Mouse (Mus musculus): ENCODE measurements at regions not wholly inside any gene's neighbourhood (a gene's known extent, or its start where the extent isn't known, plus 50 kb on each side); places are given as distances from the start of the nearest gene placed in this dataset.
A peak's percentile ranks its signal among the peaks of the same experiment; 100 is the strongest.

DNA sequence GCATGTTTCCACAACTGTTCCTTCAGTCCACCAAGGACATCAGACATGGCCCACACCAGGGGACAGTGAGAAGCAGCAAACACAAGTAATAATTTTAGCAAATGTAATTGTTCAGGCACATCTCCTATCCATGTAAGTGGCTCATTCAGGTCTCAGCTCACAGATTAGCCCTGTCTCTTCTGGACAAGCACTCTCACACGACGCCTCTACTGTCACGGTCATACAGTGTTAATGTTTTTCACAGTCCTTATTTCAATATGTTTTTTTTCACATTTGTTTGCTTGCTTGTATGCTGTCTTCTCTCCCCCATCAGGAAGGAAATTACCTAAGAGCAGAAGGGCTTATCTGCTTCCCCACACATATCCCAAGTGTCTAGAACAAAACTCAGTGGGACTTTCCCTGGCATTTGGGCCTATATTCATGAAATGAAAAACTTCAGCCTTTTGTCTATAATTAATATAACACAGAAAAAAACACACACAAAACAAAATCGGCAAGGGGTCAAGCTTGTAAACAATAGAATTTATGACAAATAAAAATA is 299.5 kb downstream of the Icos start:
- no peak for DNase-seq

DNA sequence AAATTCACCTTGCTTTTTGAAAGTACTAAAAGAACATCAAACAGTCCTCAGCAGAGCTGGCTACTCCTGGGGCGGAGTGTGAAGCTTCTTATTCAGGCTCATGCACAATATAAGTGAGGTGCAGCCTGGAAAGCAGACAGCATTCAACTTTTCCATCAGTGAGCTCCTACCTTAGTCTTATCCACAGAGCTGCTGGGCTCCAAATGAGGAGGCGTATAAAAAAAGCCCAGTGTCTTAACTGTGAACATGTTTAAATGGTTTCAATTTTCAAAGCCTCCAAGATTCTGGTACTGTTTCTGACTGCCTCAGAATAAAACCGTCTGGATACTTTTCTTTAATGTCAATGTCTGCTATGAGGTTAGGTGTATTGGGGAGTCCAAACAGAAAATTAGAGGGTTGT is 310.5 kb downstream of the Icos start:
- no peak for DNase-seq

DNA sequence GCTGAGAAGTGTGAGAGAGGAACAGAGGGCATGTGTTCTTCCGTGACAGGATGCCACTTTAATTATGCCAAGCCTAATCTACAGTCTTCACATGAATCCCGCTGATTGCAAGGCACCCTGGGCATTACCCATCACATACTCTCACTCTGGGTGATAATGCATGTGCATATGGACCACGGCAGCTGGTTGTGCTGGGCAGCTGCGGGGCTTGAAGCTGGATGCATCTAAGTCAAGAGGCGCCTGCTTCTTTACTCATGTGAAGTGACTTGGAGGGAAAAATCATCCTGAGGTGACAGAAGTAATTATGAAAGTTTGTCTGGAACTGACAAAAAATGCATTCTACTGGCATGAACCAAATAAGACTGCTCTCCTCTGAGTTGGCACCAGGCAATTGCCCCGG is 311.2 kb downstream of the Icos start:
- DNase-seq = no peak

DNA sequence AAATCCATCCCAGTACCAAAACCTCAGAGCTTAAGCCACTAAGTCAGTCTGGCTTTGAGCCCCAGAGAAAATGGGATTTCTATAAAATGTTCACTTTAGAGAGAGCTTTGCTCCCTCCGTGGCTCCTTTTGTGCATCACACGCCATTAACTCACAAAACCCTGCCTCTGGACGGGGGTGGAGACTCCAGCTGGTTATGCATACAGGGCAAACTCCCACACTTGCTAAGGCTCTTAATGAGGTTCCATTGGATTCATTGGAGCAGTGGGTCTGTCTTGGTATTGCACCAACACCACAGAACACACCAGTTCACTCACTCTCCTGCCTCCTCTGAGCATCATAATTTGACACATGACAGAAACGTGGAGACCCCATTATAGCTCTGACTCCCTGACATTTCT is 311.8 kb downstream of the Icos start:
- no peak for DNase-seq

DNA sequence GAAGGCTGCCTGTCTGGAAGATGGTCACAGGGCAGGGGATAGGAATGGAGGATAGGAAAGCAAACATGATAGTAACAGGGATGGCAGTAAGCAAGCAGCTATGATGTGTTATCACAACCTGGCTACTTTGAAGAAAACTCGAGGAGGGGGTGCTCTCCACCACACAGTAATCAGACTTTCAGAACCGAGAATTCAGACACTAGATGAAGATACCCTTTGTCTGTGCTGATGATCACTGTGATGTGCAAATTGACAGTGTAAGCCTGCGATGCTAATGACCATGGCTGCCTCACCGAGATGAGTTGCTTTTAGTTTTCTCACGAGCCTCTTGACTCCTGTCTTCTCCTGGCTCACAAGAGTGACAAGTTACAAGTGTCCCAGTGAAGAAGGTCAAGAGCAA is 315.4 kb downstream of the Icos start:
- DNase-seq = no peak

DNA sequence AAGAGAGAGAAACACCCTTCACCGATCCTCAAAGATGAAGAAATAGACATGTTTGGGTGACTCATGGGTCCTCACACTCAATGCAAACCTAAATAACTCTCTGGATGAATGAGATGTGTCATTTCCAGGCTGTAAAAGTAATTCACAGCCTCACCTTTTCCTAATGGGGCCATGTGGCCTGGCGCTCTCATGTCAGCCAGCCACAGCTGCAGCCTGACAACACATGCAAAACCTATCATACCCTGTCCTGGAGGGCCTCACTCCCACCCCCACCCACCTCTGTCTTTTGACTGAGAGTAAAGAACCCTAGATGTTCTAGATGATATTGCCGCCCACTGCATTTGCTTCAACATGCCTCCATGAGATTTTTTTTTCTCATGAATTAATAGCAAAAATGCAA is 317.5 kb downstream of the Icos start:
- no peak for DNase-seq

DNA sequence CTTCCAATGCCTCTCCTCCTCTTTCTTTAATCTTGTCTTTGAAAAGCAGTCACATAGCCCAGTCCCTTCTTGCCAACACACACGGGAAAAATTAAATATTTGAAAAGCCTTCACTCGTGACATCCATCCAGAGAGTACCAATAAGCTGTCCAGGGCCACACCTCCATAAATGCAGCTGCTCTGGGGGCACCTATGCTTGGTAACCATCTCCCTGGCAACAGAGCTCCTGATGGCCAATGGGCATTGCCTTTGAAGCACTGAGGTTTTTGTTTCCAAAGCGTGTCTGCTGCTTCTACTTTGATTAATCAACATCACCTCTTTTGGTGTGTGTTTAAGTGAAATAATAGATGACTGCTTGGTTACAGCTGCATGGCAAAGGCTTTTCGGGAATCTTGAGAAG is 319.1 kb downstream of the Icos start:
- no peak for DNase-seq

DNA sequence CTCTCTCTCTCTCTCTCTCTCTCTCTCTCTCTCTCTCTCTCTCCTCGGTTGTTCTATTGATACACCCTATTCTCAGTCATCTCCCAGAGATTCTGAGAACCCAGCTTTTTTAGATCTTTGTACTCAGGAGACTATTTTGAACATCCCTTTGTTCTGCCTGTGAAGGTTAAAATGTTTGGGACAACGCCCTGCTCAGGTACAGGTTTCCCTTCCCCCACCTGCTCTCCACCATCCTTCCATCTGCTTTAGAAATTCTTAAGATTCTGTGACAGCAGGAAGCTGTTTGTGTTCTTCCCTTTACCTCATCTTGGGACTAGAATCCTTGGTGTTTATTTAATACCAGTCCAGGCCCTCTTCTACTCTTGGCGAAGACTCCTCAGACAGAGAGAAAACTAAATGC is 319.6 kb downstream of the Icos start:
- no peak for DNase-seq

DNA sequence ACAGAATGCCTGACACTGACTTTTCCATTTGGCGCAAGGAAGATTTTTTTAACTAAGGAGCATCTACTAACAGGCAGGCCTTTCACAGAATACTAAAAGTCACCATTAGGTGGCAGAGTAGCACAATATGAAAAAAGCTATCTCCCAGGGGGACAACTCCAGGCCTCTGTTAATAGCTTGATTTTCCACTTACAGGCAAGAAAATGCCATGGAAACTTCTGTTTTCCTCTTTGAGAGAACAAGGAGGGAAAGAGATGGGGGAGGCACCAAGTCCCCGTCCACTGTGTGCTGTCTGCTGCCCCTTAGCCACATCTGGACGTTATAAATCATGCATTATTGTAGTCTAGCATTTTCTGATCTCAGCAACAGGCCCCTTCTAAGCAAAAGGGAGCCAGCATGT is 320.3 kb downstream of the Icos start:
- peak; percentile 75 to 84 for DNase-seq

DNA sequence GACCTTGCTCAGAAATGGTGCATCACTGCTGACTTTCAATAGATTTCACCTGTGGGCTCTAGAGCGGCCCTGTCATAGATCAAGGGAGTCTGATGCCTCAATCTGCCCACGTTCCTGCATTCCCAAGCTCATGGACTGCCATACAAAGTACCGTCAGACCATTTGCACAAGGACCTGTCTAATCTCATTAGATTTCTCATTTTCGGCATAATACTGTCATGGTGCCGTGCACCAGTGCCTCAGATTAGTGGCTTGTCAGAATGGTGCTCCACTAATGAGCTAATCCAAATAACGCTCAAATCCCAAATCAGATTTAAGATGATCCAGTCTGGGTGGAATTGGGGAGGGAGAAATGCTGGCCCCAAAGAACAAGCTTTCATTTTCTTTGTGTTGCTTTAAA is 321.1 kb downstream of the Icos start:
- no peak for DNase-seq

DNA sequence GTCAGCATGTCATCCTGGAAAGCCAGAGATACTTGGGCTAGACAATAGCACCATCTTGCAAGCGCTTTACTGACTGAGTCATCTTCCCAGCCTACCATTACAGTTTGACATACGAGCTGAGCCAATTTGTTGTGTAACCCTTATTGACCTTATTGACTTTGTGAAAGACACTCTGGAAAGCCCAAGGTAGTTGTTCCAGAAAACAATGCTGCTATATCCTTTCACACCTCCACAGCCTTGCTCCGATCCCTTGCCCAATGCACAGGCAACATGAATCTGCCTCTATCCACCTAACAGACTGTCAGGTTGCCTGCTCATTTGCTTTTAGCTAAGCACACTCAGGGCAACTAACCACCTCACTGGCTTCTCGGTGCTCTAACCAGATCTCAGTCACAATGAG is 322.8 kb downstream of the Icos start:
- no peak for DNase-seq

DNA sequence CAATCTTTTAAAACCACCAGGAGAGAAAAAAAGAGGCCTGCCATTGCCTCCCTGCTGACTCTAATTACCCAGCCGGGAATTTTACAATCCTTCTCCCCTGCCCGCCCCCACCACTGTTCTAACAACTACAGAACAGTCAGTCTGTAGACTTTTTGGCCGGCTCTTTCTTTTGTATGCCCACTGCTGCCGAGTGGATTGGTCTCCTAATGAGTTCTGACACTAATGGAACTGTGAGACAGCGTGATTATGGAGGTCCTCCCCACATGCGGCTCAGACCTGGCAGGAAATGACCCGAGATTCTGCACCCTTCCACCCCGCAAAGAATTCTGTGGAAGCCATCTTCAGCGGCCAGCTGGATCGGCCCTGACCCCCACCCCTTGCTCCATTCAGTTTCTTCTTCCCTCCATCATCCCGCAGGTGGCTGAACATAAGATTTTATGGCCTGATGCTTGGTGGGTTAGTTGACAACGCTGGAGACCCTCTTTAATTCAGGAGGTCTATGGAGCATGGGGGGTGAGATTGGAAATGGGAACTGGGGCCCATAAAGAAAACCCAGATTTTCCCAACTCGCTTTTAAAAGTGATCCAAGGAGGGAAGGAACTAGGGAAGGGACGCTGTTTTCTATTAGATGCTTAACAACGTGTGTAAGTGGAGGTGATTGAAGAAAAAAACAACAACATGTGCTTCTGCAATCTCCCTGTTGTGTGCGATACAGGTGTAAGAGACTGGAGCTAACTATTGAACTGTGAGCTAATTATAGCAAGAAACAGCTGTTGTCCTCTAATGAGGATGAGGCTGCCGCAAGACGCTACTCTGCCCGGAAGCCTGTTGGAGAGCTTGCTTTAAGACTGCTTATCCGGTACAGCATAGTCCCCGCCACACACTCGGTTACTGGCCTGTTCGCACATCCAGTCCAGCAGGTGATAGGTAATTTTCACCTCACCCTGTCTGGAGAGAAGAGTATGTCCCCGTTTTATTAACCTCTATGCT is 323.6 kb downstream of the Icos start:
- peak in 1 of 2 experiments; percentile 37 for DNase-seq

DNA sequence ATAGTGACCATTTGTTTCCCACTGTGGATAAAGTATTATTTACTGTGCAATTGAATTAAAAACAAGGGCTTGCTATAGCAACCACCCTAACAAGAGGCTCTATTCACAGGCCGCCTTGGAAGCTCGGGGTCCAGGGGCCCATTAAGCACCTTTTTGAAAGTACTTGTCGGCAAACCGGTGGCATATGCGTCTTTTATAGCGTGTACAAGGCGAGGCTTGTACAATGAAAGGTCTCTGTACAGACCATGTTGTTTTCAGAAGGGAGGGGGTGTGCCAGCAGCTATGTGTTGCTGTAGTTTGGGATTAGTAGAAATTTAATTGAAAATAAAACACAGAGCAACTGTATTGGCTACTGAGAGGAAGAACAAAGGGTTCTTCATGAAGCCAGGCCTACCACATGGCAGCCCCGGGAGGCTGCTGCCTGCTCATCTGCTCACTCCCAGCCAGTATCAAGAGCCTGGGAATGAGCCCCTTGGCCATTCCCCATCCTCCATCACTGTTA is 324.9 kb downstream of the Icos start:
- DNase-seq = peak in 1 of 2 experiments; percentile 34

DNA sequence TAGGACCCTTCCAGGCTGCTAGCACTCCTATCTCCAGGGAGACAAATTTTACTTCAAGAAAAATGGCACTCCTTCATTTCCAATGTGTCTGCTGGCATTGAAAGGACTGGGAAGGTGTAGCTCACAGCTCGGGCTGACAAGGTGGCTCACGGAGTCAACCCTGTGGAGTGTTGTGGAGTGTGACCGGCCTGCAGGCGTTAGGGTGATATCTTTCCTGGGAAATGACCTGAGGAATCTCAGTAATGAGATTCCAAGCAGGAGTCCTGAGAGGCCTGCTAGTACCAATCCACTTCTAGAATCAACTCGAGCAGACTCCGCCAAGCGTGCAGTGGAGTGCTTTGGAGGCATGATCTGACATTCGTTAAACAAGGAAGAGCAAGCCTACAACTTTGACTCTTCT is 328.6 kb downstream of the Icos start:
- DNase-seq = no peak

DNA sequence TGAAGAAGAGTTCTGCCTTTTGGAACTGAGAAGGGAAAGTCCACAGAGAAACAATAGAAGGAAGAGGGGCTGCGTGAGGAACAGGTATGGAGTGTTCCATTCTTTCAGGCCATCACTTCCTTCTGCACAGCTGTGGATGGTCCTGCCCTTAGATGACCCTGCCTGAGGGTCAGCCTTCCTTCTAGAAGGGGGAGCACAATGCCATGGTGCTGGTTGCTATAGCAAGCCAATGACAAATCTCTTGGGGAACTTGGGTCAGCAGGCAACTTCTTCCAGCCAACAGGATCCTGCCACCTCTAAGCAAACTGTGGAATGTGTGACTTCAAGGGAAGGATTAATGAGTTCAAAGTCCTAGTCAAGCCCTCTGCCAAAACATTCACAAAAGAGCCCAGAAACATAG is 329.1 kb upstream of the Pard3b start:
- DNase-seq = no peak

DNA sequence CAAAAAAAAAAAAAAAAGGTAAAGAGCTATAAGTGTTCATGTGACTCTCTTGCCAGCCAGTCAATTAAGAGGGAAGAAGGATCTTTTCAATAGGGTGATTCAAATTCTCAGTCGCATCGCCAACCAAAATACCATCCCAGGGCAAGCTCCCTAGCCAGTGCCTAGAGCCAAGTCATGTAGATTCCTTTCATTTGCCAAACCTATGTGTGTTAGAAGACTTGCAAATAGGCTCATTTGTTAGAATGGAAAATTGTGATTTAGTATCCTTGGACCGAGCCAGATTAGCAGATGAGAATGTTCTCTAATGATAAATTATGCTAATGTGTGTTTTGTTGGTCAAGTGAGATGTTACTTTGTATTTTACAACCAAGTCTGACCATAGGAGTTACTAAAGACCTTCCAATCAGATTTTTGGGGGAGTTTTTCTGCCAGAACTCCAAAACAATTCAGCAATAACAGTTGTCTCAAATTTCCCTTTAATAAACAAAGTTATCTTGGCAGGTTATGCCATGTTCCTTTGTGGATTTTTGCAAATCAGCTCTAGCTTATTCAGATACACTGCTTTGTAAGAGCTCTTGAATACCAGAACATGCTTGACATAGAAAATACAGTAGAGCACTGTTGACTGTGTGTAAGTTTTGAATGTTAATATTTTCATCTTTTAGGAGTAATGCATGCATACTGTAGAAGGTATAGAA is 328.4 kb upstream of the Pard3b start:
- DNase-seq = no peak

DNA sequence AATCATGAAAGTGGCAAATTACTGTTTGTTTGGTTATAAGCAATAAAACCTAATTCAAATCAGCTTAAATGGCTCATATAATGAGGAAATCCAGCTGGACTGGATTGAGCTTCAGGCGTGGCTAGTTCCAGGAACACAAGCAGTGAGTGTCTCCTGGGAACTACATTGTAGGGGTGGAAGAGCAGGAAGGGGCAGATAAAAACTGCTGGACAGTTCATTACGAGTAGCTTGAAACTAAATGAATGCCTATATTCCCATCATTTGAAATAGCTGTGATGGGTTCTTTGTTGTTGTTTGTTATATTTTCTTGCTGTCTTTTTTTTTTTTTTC is 327.9 kb upstream of the Pard3b start:
- no peak for DNase-seq

DNA sequence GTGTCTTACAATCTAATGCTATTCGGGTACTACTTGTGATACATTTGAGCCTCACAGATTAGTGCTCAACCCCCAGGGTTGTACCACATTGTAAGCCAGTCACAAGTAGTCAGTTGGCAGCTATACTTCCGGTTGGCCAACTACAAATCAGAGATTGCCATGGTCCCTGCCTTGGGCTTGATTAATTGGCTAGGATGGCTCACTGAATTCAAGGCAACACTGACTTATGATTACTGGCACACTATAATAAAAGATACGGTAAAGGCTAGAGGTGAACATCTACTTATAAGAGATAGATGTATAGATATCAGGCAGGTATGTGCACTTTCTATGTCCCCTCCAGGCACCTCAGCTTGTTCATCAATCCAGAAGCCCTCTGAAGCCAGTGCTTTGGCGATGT is 325.4 kb upstream of the Pard3b start:
- no peak for DNase-seq

DNA sequence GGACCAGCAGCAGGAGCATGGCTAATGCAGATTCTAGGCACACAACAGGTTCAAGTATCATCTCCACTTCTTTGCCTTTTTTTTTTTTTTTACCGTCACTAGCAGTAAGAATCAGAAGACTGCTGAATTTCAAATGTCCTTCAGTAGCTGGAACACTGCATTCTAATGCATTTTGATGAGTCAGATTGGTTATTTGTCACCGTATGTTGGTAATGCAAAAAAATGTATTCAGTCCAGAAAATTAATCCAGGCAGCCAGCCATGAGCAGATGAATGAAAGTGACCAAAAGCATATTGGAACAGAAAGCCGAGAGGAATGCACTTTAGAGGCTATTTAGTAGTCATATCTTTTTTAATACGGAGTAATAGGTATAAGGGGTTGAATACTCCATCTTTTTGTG is 322.4 kb upstream of the Pard3b start:
- DNase-seq = no peak

DNA sequence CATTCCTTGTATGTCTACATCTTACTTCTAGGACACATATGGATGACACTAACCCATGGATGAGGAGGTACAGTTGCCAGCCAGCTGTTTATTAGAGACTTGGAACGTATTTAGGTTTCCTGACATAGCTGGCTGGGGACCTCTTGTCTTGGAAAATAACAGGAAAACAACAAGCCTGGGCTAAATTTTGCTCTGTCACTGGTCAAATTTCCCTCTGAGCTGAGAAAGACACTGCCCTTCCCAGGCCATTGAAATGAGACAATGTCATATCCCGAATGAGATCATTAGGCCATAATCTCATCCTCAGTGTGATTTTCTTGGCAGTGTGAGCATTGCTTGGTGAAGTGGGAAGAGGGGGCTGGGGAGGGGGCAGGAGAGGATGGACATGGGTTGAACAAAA is 321.9 kb upstream of the Pard3b start:
- no peak for DNase-seq

DNA sequence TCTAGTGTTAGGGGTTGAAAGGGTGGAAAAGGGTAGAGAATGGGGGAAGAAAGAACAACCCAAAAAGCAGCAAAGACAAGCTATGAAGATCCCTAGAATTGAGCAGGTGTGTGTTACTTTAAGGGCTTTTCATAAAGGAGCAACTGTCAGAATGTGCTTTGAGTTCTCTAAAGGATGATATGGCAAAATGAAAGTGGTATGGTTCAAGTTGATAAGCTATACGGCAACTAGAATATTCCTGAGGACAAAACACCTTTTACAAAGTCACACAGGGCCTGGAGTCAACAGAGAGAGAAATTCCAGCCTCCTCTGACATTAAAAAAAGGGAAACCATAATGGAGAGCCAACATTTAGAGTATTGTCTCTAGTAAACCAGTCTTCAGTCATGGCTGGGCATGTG is 320.6 kb upstream of the Pard3b start:
- no peak for DNase-seq

DNA sequence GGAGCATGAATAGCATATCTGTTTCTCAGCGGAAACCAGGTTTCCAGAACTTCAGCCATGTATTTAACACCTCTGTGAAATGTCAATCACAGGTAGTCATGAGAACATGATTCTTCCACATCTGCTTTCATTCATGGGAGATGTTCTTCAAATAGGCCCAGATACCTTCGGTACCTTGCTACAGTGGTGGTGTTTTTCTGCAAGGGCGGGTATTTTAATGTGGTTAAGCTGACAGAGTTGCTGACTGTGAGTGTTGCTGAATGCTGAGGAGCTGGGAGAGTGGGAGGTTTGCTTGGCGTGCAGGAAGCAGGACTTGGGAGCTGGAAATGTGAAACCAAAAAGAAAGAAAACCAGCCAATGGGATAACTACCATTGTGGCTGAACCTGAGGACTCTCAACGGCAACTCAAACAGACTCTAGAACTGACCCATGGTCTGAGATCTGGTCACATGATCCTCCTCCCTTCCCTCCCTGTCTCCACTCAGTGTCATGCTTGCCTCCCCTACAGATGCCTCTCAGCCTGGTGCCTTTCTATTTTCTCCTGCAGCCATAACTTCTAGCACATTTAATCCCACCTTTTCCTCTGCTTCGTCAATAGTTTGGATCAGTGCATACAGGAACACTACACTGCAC is 317.0 kb upstream of the Pard3b start:
- DNase-seq = no peak

DNA sequence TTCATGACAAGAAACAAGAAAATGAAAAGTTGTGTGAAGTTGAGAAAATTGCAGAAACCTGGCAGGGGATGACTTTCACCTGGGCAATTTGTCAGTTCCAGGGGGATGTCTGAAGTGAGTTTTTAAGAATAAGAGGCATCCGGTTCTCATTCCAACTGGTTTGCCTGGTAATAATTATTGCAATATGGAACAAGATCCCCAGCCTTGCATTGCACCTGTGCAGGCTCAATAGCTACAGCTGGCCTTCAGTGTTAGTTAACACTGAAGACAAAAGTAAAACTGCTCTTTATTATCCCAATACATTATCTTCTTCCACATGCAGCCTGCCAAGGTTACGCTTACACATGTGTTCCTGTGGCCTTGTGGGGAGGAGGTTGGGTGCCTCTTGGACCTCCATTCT is 307.2 kb upstream of the Pard3b start:
- no peak for DNase-seq

DNA sequence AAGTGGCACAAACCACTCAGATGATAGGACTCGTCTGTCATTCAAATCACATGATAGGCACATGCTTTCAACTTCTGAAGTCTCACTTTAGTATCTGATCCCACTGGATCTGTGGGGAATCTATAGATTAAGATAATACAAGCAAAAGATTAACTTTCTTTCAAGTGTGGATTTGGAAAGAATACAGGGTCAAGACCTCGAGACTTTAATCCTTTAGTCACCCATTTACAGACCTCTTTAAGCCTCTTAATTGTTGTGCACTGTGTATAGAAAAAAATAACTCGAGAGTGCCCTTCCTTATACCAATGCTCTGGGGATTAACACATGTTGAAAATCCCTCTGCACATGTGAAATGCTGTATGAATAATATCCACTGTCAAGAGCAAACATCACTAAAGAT is 306.7 kb upstream of the Pard3b start:
- DNase-seq = no peak
